Mouse (Mus musculus): ENCODE measurements at regions not wholly inside any gene's neighbourhood (a gene's known extent, or its start where the extent isn't known, plus 50 kb on each side); places are given as distances from the start of the nearest gene placed in this dataset.

DNA sequence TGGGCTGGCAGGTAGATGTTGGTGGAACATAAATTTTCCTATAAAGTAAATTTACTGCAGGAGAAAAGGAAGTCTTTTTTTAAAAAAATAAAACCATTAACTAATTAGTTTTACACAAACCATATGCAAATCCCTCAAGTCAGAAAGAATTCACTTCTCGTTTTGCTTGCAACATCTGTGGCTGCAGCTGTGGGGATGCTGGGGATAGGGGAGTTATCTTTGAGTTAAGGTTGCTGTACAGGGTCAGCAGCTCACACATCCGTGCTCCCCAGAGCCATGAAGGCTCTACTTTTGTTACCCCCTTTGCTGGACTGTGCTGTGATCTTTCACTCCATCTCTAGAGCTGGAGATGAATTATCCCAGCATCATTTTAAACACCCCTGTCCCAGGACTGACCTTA, 54.4 kb upstream of the Tnp1 start:
- DNase-seq (ENCODE audit: extremely low spot score, low spot score): no peak

Measured in neural tube, embryonic 10.5 days (tissue).